Mouse (Mus musculus) lung, embryonic 14.5 days (tissue): ENCODE results near the gene Scyl1. TPM values are rescaled to one million over a fixed set of nuclear protein-coding genes. Genes with fewer than 3 reads are reported as not detected.
"Not testable (repeated sequence)": the region's sequence is repeated elsewhere in the genome, so short reads cannot be mapped to it uniquely, and the experiment has no call there.

Source experiments
- ATAC-seq: fragments of 200-750 bp; cut with Nextera tagmentation; 2 replicates; pipeline ENCODE4 v1.8.0; 2017; ENCODE audit warnings: mild to moderate bottlenecking, moderate TSS enrichment, moderate library complexity; ENCODE audit not compliant: insufficient read depth
- DNase-seq: peaks from one replicate; pipeline ENCODE4 v3.0.0-alpha.2; 2015
- H3K27ac ChIP-seq: fragments of 300-500 bp; sonication (generic); 2 replicates; pipeline ENCODE4 v1.5.1; 2014; ENCODE audit warnings: low read depth, mild to moderate bottlenecking, moderate library complexity
- H3K27me3 ChIP-seq: fragments of 300-500 bp; sonication (generic); 2 replicates; pipeline ENCODE4 v1.6.1; 2014; ENCODE audit warnings: low read length, control low read depth; ENCODE audit not compliant: insufficient read depth
- H3K36me3 ChIP-seq: fragments of 300-500 bp; sonication (generic); 2 replicates; pipeline ENCODE4 v1.6.1; 2014; ENCODE audit warnings: control low read depth; ENCODE audit not compliant: insufficient read depth
- H3K4me1 ChIP-seq: fragments of 300-500 bp; sonication (generic); 2 replicates; pipeline ENCODE4 v1.6.1; 2014; ENCODE audit warnings: antibody characterized with exemption, control low read depth; ENCODE audit not compliant: insufficient read depth
- H3K4me2 ChIP-seq: fragments of 300-500 bp; sonication (generic); 2 replicates; pipeline ENCODE4 v1.6.1; 2014; ENCODE audit warnings: mild to moderate bottlenecking
- H3K4me3 ChIP-seq: fragments of 300-500 bp; sonication (generic); 2 replicates; pipeline ENCODE4 v1.5.1; 2014; ENCODE audit warnings: low read depth, low read length
- H3K9ac ChIP-seq: fragments of 300-500 bp; sonication (generic); 2 replicates; pipeline ENCODE4 v1.6.1; 2014
- H3K9me3 ChIP-seq: fragments of 300-500 bp; sonication (generic); 2 replicates; pipeline ENCODE4 v1.6.1; 2016; ENCODE audit warnings: low read depth, low read length, control low read depth
- CTCF ChIP-seq: IDR thresholded peaks from 2 replicates; pipeline ENCODE4 v1.5.1; 2016; ENCODE audit warnings: antibody characterized with exemption, low read depth
- WGBS: fragments of 180-500 bp; shearing (Covaris S2); extraction: QIAGEN DNeasy Blood & Tissue Kit; methylation state at CpG from one replicate; pipeline ENCODE4 v1.1.7; 2014; 5-methylcytosine and 5-hydroxymethylcytosine counted together
- polyA plus RNA-seq: library from polyadenylated mRNA; unstranded; fragments of >200 nt; fragmentation: Nextera tagmentation; extraction: Ambion mirVana; gene quantifications from 2 replicates; pipeline ENCODE4 v1.2.1, GENCODE M21; 2014

The Scyl1 gene
- 74.8 and 84.5 TPM in 2 replicates for polyA plus RNA-seq

DNA sequence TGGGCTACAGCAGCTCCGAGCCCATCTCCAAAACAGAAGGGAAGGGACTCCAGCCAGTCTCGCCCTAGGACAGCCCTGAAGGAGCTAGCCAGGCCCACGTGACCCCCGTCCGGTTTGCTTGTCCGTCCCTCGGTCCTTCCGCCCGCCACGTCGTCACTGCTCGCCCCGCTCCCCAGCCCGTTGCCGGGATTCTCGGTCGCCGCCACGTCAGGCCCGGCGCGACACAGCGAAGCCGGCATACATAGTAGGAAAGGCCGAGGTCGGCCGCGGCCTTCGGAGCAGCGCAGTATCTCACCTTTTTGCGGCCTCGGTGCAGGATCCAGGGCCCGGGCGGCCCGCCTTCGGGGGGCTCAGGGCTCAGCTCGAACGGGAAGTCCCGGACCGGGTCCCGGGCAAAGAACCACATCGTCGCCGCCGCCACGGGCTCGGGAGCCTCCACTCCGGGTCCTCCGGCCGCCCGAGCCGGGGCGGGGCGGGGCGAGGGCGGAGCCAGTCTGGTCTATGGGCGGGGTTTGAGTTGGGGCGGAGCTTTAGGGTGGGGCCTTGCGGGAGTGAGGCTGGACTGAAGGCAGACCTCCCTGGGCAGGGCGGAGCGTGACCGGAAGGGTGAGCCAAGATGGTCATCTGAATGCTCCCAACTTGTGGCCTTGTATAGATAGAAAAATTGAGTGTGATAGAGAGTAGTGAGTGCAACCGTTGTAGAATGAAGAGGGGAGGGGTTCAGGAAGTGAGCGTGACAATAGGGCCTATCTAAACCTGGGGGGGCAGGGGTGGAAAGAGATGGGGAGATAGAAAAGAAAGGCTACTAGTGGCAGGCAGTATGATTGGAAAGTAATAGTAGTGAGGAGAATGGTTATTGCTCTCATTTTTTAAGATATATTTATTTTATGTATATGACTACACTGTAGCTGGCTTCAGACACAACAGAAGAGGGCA, at the start of gene Scyl1:
TSS of gene Scyl1 (minus strand) at position 495 of the 936 bp plus-strand sequence.
- peak within 1 kb of the TSS; percentile 64 for H3K9ac ChIP-seq
- H3K27ac ChIP-seq = peak within 1 kb of the TSS; percentile 78
- peaks cover 3% of the 10 kb centered on the region; the same call in 1 of the 2 replicates for H3K27me3 ChIP-seq
- H3K4me3 ChIP-seq = peak within 1 kb of the TSS; percentile 79
- DNase-seq (peak; percentile 94), ATAC-seq (peak; percentile 94)
- TF ChIP-seq CTCF = no peak
- under 1% methylated on average over 63 of the region's 64 CpGs for WGBS
- H3K9me3 ChIP-seq = no peaks in the 10 kb centered on the region
- peaks cover 10% of the 10 kb centered on the region for H3K4me1 ChIP-seq
- peak within 1 kb of the TSS; percentile 88 for H3K4me2 ChIP-seq
- peaks cover 41% of the 10 kb centered on the region for H3K36me3 ChIP-seq

GRCm38 (mm10) chr19:5819549-5819948, 48.3 kb upstream of the Scyl1 start:
- peak; percentile 61 for TF ChIP-seq CTCF
- H3K36me3 ChIP-seq = no peaks in the 10 kb centered on the region
- peaks cover 29% of the 10 kb centered on the region for H3K4me1 ChIP-seq
- no peak overlapping the region for H3K4me2 ChIP-seq
- DNase-seq = peak; percentile 59
- H3K9ac ChIP-seq = no peak overlapping the region
- H3K27ac ChIP-seq = no peak overlapping the region
- no peaks in the 10 kb centered on the region for H3K9me3 ChIP-seq
- ATAC-seq = no peak
- H3K4me3 ChIP-seq = no peak overlapping the region
- WGBS = 43% methylated on average over 12 of the region's 12 CpGs
- H3K27me3 ChIP-seq = no peaks in the 10 kb centered on the region

DNA sequence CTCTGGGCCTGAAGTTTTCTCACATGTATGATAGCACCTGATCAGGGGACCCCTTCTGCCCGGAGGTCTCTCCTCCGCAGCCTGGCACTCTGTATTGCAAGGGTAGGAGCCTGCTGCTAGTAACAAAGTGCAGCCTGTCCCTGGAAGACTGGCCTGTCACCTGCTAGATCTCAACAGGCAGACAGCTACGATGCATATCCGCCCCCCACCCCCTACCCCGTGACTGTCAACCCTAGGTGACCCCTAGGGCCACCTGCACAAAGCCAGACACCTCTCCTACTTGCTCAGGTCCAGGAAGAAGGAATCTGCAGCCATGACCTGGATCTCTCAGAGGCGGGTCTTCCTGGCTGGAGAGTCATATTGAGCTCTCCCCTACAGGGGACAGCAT, 47.4 kb upstream of the Scyl1 start:
- Histone ChIP-seq H3K4me3 (no peak overlapping the region), H3K27ac (no peak overlapping the region), H3K9me3 (no peaks in the 10 kb centered on the region), H3K4me1 (peaks cover 20% of the 10 kb centered on the region), H3K9ac (no peak overlapping the region), H3K4me2 (no peak overlapping the region), H3K36me3 (no peaks in the 10 kb centered on the region), H3K27me3 (no peaks in the 10 kb centered on the region)
- ATAC-seq (no peak), DNase-seq (no peak)
- WGBS = 65% methylated on average over 6 of the region's 6 CpGs
- TF ChIP-seq CTCF = no peak

- 22% methylated on average over 21 of the region's 21 CpGs for WGBS
- peak overlapping the region; percentile 60 for H3K4me2 ChIP-seq
- H3K27ac ChIP-seq = peak overlapping the region; percentile 78
- peak overlapping the region; percentile 52 for H3K9ac ChIP-seq
- H3K36me3 ChIP-seq = no peaks in the 10 kb centered on the region
- H3K4me3 ChIP-seq = peak overlapping the region; percentile 17; the same call in 1 of the 2 replicates
- ATAC-seq (peak; percentile 68), DNase-seq (peak; percentile 93)
- no peaks in the 10 kb centered on the region for H3K27me3 ChIP-seq
- TF ChIP-seq CTCF = peak; percentile 90
- H3K4me1 ChIP-seq = peaks cover 13% of the 10 kb centered on the region
- H3K9me3 ChIP-seq = no peaks in the 10 kb centered on the region
Measured at GRCm38 (mm10) chr19:5817703-5818589, 46.7 kb upstream of the Scyl1 start.

- Histone ChIP-seq H3K36me3 (no peaks in the 10 kb centered on the region), H3K4me3 (no peak overlapping the region), H3K9ac (no peak overlapping the region), H3K27me3 (no peaks in the 10 kb centered on the region), H3K4me2 (no peak overlapping the region), H3K27ac (no peak overlapping the region), H3K4me1 (peaks cover 19% of the 10 kb centered on the region), H3K9me3 (no peaks in the 10 kb centered on the region)
- TF ChIP-seq CTCF = no peak
- WGBS = 68% methylated on average over 4 of the region's 4 CpGs
- no peak for ATAC-seq
- no peak for DNase-seq
Measured at GRCm38 (mm10) chr19:5815928-5816327, 44.7 kb upstream of the Scyl1 start.

GRCm38 (mm10) chr19:5815010-5815409, 43.8 kb upstream of the Scyl1 start:
- H3K27ac ChIP-seq = peak overlapping the region; percentile 30; the same call in 1 of the 2 replicates
- no peak overlapping the region for H3K4me2 ChIP-seq
- no peak overlapping the region for H3K9ac ChIP-seq
- H3K4me1 ChIP-seq = peaks cover 28% of the 10 kb centered on the region
- no peak for TF ChIP-seq CTCF
- ATAC-seq (no peak), DNase-seq (no peak)
- no peaks in the 10 kb centered on the region for H3K9me3 ChIP-seq
- 66% methylated on average over 7 of the region's 7 CpGs for WGBS
- no peaks in the 10 kb centered on the region for H3K27me3 ChIP-seq
- no peaks in the 10 kb centered on the region for H3K36me3 ChIP-seq
- H3K4me3 ChIP-seq = no peak overlapping the region

DNA sequence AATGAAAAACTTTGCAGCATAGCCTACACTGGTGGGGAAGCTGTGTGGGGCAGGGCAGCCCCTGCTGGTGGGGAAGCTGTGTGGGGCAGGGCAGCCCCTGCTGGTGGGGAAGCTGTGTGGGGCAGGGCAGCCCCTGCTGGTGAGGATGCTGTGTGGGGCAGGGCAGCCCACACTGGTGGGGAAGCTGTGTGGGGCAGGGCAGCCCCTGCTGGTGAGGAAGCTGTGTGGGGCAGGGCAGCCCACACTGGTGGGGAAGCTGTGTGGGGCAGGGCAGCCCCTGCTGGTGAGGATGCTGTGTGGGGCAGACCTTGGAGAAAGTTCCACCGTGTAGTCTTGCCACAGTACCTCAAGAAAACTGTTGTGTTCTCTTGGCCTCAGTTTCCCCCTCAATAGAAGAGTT, 42.8 kb upstream of the Scyl1 start:
- ATAC-seq, H3K27ac ChIP-seq, H3K27me3 ChIP-seq, H3K9me3 ChIP-seq, H3K9ac ChIP-seq, DNase-seq, H3K4me2 ChIP-seq, H3K36me3 ChIP-seq, H3K4me3 ChIP-seq: not testable (repeated sequence)
- TF ChIP-seq CTCF = peak; percentile 66
- 44% methylated on average over 1 of the region's 1 CpGs for WGBS
- peaks cover 36% of the 10 kb centered on the region for H3K4me1 ChIP-seq
